Mouse (Mus musculus) bone marrow, adult 2 months (tissue): ENCODE measurements at regions not wholly inside any gene's neighbourhood (a gene's known extent, or its start where the extent isn't known, plus 50 kb on each side); places are given as distances from the start of the nearest gene placed in this dataset.

Experiments
- CTCF ChIP-seq: fragments of 200-500 bp; IDR thresholded peaks from 2 replicates; pipeline ENCODE4 v1.5.1; 2011; ENCODE audit warnings: low read length, control low read depth; ENCODE audit not compliant: control insufficient read depth, insufficient read depth
- POLR2A ChIP-seq: fragments of 200-500 bp; IDR thresholded peaks from 2 replicates; pipeline ENCODE4 v1.6.1; 2011; ENCODE audit warnings: low read depth, mild to moderate bottlenecking, control low read depth, low read length, borderline replicate concordance; ENCODE audit not compliant: control insufficient read depth

- no peak for TF ChIP-seq POLR2A
- no peak for TF ChIP-seq CTCF
Measured at GRCm38 (mm10) chr2:178981736-178982502, 460.3 kb upstream of the Cdh4 start.
